Mouse (Mus musculus): ENCODE data around the gene Arhgef1.

DNA sequence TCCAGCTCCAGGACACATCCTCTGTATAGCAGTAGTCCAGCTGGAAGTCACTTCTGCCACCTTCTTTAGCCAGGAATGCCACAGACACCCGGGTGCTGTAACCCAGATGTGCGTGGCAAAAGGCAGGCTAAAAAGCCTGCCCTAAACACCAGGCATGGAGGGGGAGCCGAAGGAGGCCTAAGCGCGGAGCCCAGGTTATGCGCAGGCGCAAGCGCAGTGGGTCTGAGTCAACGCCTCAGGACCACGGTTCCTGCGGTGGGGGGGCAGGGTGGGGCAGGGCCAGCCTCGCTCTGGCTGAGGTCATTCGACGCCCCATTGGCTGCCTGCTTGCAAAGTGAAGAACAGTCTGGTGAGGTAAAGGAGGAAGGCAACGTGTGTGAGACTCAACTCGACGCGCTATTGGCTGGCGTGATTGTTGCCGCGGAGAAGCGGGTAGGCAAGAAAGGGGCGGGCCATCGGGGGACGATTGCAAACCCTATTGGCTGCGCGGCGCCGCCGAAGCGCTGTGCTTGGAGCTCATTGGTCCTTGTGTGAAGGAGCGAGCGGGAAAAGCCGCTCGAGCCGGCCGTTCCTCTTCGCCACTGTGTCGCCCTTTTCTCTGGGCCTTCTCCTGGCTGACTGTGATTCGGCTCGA is 33.1 kb upstream of the Arhgef1 start, which contains the start of the genes Lypd4 and Dmrtc2:
- no peak for TF ChIP-seq EP300 (optimal IDR thresholded peaks at IDR 0.05)
- TF ChIP-seq CTCF (IDR thresholded peaks at IDR 0.05; ENCODE audit: low read depth): no peak

Measured in stomach, postnatal 0 days (tissue).